Mouse (Mus musculus) forebrain, embryonic 16.5 days (tissue): ENCODE measurements around the gene Edc3. TPM values are rescaled to one million over a fixed set of nuclear protein-coding genes. Genes with fewer than 3 reads are reported as not detected.
A peak's percentile ranks its signal among the peaks of the same experiment; 100 is the strongest.

ENCODE experiments used
- ATAC-seq: fragments of 200-750 bp; cut with Nextera tagmentation; 2 replicates; pipeline ENCODE4 v1.8.0; 2017; ENCODE audit warnings: mild to moderate bottlenecking, moderate library complexity
- H3K27ac ChIP-seq: fragments of 300-500 bp; sonication (generic); 2 replicates; pipeline ENCODE4 v1.5.1; 2014; ENCODE audit warnings: low read length, control low read depth
- H3K27me3 ChIP-seq: fragments of 300-500 bp; sonication (generic); replicated peaks from 2 replicates; pipeline ENCODE4 v1.6.1; 2014; ENCODE audit warnings: low read length; ENCODE audit not compliant: control insufficient read depth, insufficient read depth
- H3K36me3 ChIP-seq: fragments of 300-500 bp; sonication (generic); 2 replicates; pipeline ENCODE4 v1.6.1; 2014; ENCODE audit not compliant: control insufficient read depth, insufficient read depth
- H3K4me1 ChIP-seq: fragments of 300-500 bp; sonication (generic); replicated peaks from 2 replicates; pipeline ENCODE4 v1.6.1; 2014; ENCODE audit warnings: low read length; ENCODE audit not compliant: control insufficient read depth, insufficient read depth
- H3K4me2 ChIP-seq: fragments of 300-500 bp; sonication (generic); 2 replicates; pipeline ENCODE4 v1.6.1; 2014; ENCODE audit warnings: mild to moderate bottlenecking, low read length, control low read depth
- H3K4me3 ChIP-seq: fragments of 300-500 bp; sonication (generic); replicated peaks from 2 replicates; pipeline ENCODE4 v1.5.1; 2014; ENCODE audit warnings: mild to moderate bottlenecking, low read length, control low read depth
- H3K9ac ChIP-seq: fragments of 300-500 bp; sonication (generic); replicated peaks from 2 replicates; pipeline ENCODE4 v1.6.1; 2014; ENCODE audit warnings: low read depth, low read length, control low read depth
- H3K9me3 ChIP-seq: fragments of 300-500 bp; sonication (generic); 2 replicates; pipeline ENCODE4 v1.6.1; 2016; ENCODE audit warnings: low read length; ENCODE audit not compliant: control insufficient read depth
- WGBS: fragments of 180-500 bp; shearing (Covaris S2); extraction: QIAGEN DNeasy Blood & Tissue Kit; methylation state at CpG from one replicate; pipeline ENCODE4 v1.1.7; 2014; 5-methylcytosine and 5-hydroxymethylcytosine counted together
- polyA plus RNA-seq: library from polyadenylated mRNA; unstranded; fragments of >200 nt; fragmentation: Nextera tagmentation; extraction: Ambion mirVana; gene quantifications from 2 replicates; pipeline ENCODE4 v1.2.1, GENCODE M21; 2015

The Edc3 gene
- 37.0 and 39.2 TPM in 2 replicates for polyA plus RNA-seq

- Histone ChIP-seq H3K4me1 (peaks cover 12% of the 10 kb centered on the region), H3K36me3 (peaks cover 3% of the 10 kb centered on the region; the same call in 1 of the 2 replicates), H3K9me3 (peaks cover 2% of the 10 kb centered on the region; the same call in 1 of the 2 replicates), H3K27ac (peak within 1 kb of the TSS; percentile 73), H3K4me3 (peak within 1 kb of the TSS; percentile 84), H3K27me3 (no peaks in the 10 kb centered on the region), H3K4me2 (peak within 1 kb of the TSS; percentile 79), H3K9ac (peak within 1 kb of the TSS; percentile 90)
- peak; percentile 96 for ATAC-seq
- 0% methylated on average over 23 of the region's 23 CpGs for WGBS
Observed at GRCm38 (mm10) chr9:57708068-57708719, at the start of gene Edc3. TSS of gene Edc3 (plus strand) at chr9:57708540.

DNA sequence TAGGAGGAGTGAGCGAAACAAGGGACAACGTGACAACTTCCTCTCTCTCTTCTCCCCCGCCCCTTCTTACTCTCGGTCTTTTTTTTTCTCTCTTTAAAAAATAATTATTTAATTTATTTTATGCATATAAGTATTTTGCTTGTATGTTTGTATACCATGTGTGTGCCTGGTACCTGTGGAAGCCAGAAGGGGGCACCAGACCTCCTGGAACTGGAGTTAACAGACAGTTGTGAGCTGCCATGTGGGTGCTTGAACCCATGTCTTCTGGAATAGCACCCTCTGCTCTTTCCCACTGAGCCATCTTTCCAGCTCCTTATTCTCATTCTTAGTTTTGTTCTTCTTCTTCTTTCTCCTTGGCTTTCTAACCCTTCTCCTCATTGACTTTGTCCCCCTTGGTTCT lies 49.4 kb upstream of the Edc3 start:
- Histone ChIP-seq H3K27me3 (no peaks in the 10 kb centered on the region), H3K27ac (no peak overlapping the region), H3K36me3 (no peaks in the 10 kb centered on the region), H3K4me2 (no peak overlapping the region), H3K4me3 (no peak overlapping the region), H3K4me1 (peaks cover 4% of the 10 kb centered on the region), H3K9me3 (no peaks in the 10 kb centered on the region), H3K9ac (no peak overlapping the region)
- ATAC-seq: no peak
- 94% methylated on average over 4 of the region's 4 CpGs for WGBS

DNA sequence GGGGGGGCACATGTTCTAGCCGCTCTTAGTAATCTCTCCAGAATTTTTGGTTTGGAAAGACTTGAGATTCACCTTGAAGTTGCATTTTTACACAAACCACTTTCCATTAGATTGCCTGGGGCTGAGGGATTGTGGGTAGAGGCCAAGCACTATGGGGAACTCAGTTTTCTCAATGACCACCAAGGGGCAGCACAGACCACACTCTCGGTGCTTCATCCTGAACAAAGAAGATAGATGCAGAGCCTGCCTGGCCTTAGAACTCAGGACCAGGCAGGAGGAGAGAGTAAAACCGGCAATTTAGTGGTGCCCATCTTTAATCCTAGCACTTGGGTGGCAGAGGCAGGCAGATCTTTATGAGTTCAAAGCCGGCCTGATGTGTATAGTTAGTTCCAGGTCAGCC lies 48.6 kb upstream of the Edc3 start:
- peak; percentile 74 for ATAC-seq
- Histone ChIP-seq H3K27me3 (no peaks in the 10 kb centered on the region), H3K4me1 (peaks cover 4% of the 10 kb centered on the region), H3K4me3 (no peak overlapping the region), H3K27ac (no peak overlapping the region), H3K9ac (no peak overlapping the region), H3K9me3 (no peaks in the 10 kb centered on the region), H3K36me3 (no peaks in the 10 kb centered on the region), H3K4me2 (no peak overlapping the region)
- WGBS: 27% methylated on average over 4 of the region's 4 CpGs

DNA sequence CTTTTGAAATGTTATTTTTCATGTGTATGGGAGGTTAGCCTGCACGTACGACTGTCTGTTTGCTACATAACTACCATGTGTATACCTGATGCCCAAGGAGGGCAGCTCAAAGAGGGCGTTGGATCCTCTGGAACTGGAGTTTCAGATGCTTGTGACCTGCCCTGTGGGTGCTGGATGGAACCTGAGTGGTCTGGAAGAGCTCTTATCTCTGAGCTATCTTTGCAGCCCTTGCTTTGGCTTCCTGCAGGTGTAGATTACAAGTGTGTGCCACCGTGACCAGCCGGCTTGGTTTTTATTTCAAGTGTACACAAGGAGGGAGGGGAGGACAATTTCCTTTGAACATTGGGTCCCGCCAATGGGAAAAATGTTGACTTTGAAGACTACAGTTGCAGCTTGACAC lies 47.8 kb upstream of the Edc3 start:
- WGBS: 91% methylated on average over 6 of the region's 6 CpGs
- no peak for ATAC-seq

GRCm38 (mm10) chr9:57661552-57661951 lies 46.8 kb upstream of the Edc3 start:
- Histone ChIP-seq H3K9me3 (no peaks in the 10 kb centered on the region), H3K27ac (no peak overlapping the region), H3K4me2 (no peak overlapping the region), H3K4me1 (no peaks in the 10 kb centered on the region), H3K27me3 (no peaks in the 10 kb centered on the region), H3K36me3 (no peaks in the 10 kb centered on the region), H3K4me3 (no peak overlapping the region), H3K9ac (no peak overlapping the region)
- no peak for ATAC-seq
- 50% methylated on average over 3 of the region's 3 CpGs for WGBS

More for the DNA sequence above, 47.8 kb upstream of the Edc3 start:
- Histone ChIP-seq H3K4me3 (no peak overlapping the region), H3K36me3 (no peaks in the 10 kb centered on the region), H3K4me1 (peaks cover 4% of the 10 kb centered on the region), H3K27ac (no peak overlapping the region), H3K27me3 (no peaks in the 10 kb centered on the region), H3K9ac (no peak overlapping the region), H3K4me2 (no peak overlapping the region), H3K9me3 (no peaks in the 10 kb centered on the region)

DNA sequence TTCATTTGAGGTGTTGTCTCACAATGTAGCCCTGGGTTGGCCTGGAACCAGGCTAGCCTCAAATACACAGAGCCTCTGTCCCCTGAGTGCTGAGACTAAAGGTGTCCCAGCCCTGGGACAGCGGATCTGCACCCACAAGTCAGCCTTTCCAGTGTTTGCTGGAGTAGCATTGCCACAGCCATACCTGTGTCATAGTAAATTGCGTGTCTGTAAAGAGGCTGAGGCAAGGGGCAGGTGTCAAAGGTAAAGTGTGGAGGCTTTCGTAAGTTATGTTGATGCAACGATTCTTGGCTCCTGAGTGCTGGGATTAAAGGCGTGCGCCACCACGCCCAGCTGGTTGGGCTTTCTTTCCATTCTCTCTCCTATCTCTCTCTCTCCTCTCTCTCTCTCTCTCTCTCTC lies 43.7 kb upstream of the Edc3 start:
- H3K9me3 ChIP-seq: no peaks in the 10 kb centered on the region
- H3K27me3 ChIP-seq: no peaks in the 10 kb centered on the region
- no peak overlapping the region for H3K4me3 ChIP-seq
- no peak for ATAC-seq
- no peak overlapping the region for H3K9ac ChIP-seq
- no peaks in the 10 kb centered on the region for H3K36me3 ChIP-seq
- H3K27ac ChIP-seq: no peak overlapping the region
- WGBS: 69% methylated on average over 7 of the region's 7 CpGs
- H3K4me2 ChIP-seq: no peak overlapping the region
- H3K4me1 ChIP-seq: no peaks in the 10 kb centered on the region

DNA sequence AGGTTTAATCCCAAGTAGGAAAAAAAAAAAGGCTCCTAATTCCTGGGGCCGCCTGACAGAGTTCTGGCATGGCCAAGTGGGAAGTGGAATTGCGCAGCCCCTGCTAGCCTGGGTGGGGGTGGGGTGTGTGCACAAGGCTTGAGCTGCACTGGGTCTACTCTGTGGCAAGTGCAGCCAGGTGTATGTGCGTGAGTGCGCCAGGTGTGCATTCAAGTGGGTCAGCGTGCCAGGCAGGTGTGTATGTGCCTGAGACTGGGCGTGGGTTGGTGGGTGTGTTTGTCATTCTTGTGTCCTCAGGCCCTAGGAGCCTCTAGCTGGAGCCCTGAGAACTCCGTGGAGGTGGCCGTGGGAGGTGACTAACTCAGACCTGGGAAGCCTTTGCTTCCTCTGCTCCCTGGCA lies 41.8 kb upstream of the Edc3 start:
- Histone ChIP-seq H3K9me3 (no peaks in the 10 kb centered on the region), H3K4me3 (no peak overlapping the region), H3K36me3 (no peaks in the 10 kb centered on the region), H3K9ac (no peak overlapping the region), H3K27ac (no peak overlapping the region), H3K4me1 (no peaks in the 10 kb centered on the region), H3K27me3 (no peaks in the 10 kb centered on the region), H3K4me2 (no peak overlapping the region)
- ATAC-seq: no peak
- WGBS: 85% methylated on average over 8 of the region's 8 CpGs

DNA sequence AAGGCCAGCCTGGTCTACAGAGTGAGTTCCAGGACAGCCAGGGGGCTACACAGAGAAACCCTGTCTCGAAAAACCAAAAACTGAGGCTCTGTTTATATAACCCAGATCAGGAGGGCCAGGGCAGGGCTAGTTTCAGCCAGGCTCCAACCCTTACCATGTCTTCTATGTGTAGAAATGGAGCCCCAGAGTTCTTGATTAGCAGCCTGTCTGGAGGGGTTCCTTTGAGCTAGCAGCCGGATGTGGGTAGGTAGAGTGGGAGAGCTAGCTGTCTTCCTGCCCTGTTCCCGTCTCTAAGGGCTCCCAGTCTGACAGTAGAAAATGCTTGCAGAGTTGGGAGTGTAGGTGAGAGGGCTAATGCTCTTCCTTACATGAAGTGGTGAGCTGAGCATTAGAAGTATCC lies 41.2 kb upstream of the Edc3 start:
- Histone ChIP-seq H3K27me3 (no peaks in the 10 kb centered on the region), H3K9ac (no peak overlapping the region), H3K27ac (no peak overlapping the region), H3K4me1 (no peaks in the 10 kb centered on the region), H3K36me3 (no peaks in the 10 kb centered on the region), H3K4me3 (no peak overlapping the region), H3K4me2 (no peak overlapping the region), H3K9me3 (no peaks in the 10 kb centered on the region)
- WGBS: 80% methylated on average over 3 of the region's 3 CpGs
- no peak for ATAC-seq

GRCm38 (mm10) chr9:57667817-57668216 lies 40.5 kb upstream of the Edc3 start:
- ATAC-seq: no peak
- Histone ChIP-seq H3K4me3 (no peak overlapping the region), H3K4me1 (no peaks in the 10 kb centered on the region), H3K4me2 (no peak overlapping the region), H3K9me3 (no peaks in the 10 kb centered on the region), H3K27ac (no peak overlapping the region), H3K9ac (no peak overlapping the region), H3K27me3 (no peaks in the 10 kb centered on the region), H3K36me3 (no peaks in the 10 kb centered on the region)
- 62% methylated on average over 11 of the region's 11 CpGs for WGBS

DNA sequence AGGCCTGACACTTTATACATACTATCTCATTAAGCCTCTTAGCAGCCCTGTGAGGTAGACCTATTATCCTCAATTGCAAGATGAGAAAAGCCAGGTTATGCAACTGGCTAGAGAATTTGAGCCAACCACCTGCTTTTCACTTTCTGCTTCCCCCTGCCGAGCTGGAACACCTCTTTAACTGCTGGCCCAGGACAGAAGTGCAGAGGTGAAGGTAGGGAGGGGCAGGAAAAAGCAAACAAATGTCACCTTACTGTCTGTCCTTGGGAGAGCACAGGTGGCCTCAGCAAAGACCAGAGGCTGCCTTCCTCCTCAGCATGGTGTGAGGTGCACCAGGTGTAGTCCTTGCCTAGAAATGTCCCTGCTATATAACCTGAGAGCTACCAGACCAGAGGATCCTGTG lies 40.1 kb upstream of the Edc3 start:
- H3K9ac ChIP-seq: no peak overlapping the region
- H3K27me3 ChIP-seq: no peaks in the 10 kb centered on the region
- no peak overlapping the region for H3K4me3 ChIP-seq
- ATAC-seq: no peak
- no peak overlapping the region for H3K27ac ChIP-seq
- WGBS: 35% methylated on average over 1 of the region's 1 CpGs
- H3K4me2 ChIP-seq: no peak overlapping the region
- no peaks in the 10 kb centered on the region for H3K9me3 ChIP-seq
- H3K36me3 ChIP-seq: no peaks in the 10 kb centered on the region
- no peaks in the 10 kb centered on the region for H3K4me1 ChIP-seq
